Comparison of ENCODE assay signal across 11 mouse cellular contexts in the genomic region with DNA sequence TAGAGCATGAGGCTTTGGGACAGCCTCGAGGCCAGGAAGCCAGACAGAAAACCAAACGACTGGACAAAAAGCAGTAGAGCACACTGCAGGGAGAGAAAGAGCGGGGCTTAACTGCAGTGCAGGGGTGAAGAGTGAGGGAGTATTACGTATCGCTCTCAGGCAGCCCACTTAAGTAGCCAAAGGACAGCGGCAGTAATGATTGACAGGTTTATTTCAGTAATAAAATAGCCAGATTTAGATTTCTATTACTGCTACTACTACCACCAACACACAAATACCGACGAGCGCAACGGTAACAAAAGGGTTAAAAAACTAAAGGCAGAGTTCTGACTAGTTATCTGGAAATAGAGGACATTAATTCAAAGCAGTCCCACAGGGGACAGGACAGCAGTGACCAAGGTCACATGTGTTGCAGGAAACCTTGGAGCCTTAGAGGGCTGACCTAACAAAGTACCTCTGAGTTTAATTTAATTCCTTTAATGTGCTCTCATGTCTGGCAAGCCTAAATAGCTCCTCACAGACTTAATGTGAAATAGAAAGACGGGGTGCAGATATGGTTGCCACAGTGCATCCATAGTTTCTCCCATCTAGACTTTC.
DNase-seq lines count a peak whose midpoint lies in the region; ATAC-seq and TF ChIP-seq lines count a peak whose summit lies in the region.
"Had no signal": no experiment of that assay in that cellular context is flagged by ENCODE, and none has a peak within 500 bp of the region (broad histone marks: within the 10 kb centered on the region; RNA-seq: fewer than 3 reads in every experiment).

No protein-coding gene starts in this region.

- DNase-seq in heart, adult 2 months = no peak
- peak; percentile 84 for DNase-seq in kidney, postnatal 0 days (ENCODE audit: low spot score)
- DNase-seq in kidney, adult 18-20 months = no peak
- peak; percentile 50 for DNase-seq in embryo, embryonic 11 days
- no peak for DNase-seq in right cerebral cortex, postnatal 25 days
- DNase-seq: liver, postnatal 0 days; thymus, postnatal 14 days had no signal

- no peak overlapping the region for H3K4me3 ChIP-seq in heart, adult 2 months
- no peak overlapping the region for H3K4me3 ChIP-seq in heart, embryonic 11.5 days (ENCODE audit: low read depth, low read length)
- H3K4me3 ChIP-seq in kidney, postnatal 0 days (replicated peaks; ENCODE audit: low read depth, low read length) = no peak overlapping the region
- H3K4me3 ChIP-seq in limb, embryonic 12.5 days (replicated peaks) = no peak overlapping the region

- TF ChIP-seq POLR2A in heart, adult 2 months (IDR thresholded peaks at IDR 0.05; ENCODE audit: insufficient read depth, low read depth, low read length) = no peak

- H3K4me1 ChIP-seq in heart, adult 2 months (ENCODE audit: control insufficient read depth, insufficient read depth, low read length) = peaks cover 4% of the 10 kb centered on the region
- peaks cover 18% of the 10 kb centered on the region for H3K4me1 ChIP-seq in heart, embryonic 11.5 days (ENCODE audit: control insufficient read depth, insufficient read depth, low read length)
- H3K4me1 ChIP-seq in kidney, postnatal 0 days (replicated peaks; ENCODE audit: insufficient read depth, low read length) = peaks cover 23% of the 10 kb centered on the region
- peaks cover 40% of the 10 kb centered on the region for H3K4me1 ChIP-seq in limb, embryonic 12.5 days (replicated peaks)

- H3K36me3 ChIP-seq in heart, adult 2 months (ENCODE audit: control insufficient read depth, insufficient read depth, low read length) = no peaks in the 10 kb centered on the region
- H3K36me3 ChIP-seq in heart, embryonic 11.5 days (ENCODE audit: control insufficient read depth, insufficient read depth, low read length) = no peaks in the 10 kb centered on the region; the same call in 1 of the 2 replicates
- 0 out of 2 replicates have a peak, but pooled peaks cover 8% of the 10 kb centered on the region for H3K36me3 ChIP-seq in kidney, postnatal 0 days (ENCODE audit: insufficient read depth, low read length)
- H3K36me3 ChIP-seq in limb, embryonic 12.5 days = peaks cover 11% of the 10 kb centered on the region

- intact Hi-C loops in heart, adult 2 months (cut with DNase I) = loop anchor here (5.0 kb wide), 1 partner anchor 75 kb away; a partner anchor contains a TSS

- no peaks in the 10 kb centered on the region for H3K79me2 ChIP-seq in heart, adult 2 months (replicated peaks; ENCODE audit: control insufficient read depth, insufficient read depth, low read length)

- H3K4me2 ChIP-seq in heart, embryonic 11.5 days = no peak overlapping the region
- H3K4me2 ChIP-seq in kidney, postnatal 0 days (ENCODE audit: low read length) = no peak overlapping the region
- H3K4me2 ChIP-seq in limb, embryonic 12.5 days = no peak overlapping the region

- WGBS in heart, adult 2 months = 43% methylated on average over 11 of the region's 11 CpGs
- WGBS in heart, embryonic 11.5 days (ENCODE audit: insufficient replicate concordance) = 55% methylated on average over 11 of the region's 11 CpGs
- WGBS in kidney, postnatal 0 days = 13% methylated on average over 11 of the region's 11 CpGs
- WGBS in limb, embryonic 12.5 days = 17% methylated on average over 11 of the region's 11 CpGs

- no peak for TF ChIP-seq CTCF in heart, adult 2 months (IDR thresholded peaks at IDR 0.05)
- TF ChIP-seq CTCF in kidney, postnatal 0 days (IDR thresholded peaks at IDR 0.05; ENCODE audit: low read depth) = no peak

- peak overlapping the region; percentile 32 for H3K27ac ChIP-seq in heart, adult 2 months
- no peak overlapping the region for H3K27ac ChIP-seq in heart, embryonic 11.5 days (ENCODE audit: low read depth, low read length)
- peak overlapping the region; percentile 64 for H3K27ac ChIP-seq in kidney, postnatal 0 days
- 0 out of 2 replicates have a peak overlapping the region, but pooled peaks have one; percentile 37 for H3K27ac ChIP-seq in limb, embryonic 12.5 days

- no peak overlapping the region for H3K9ac ChIP-seq in heart, adult 2 months (ENCODE audit: low read depth, low read length)
- no peak overlapping the region for H3K9ac ChIP-seq in heart, embryonic 11.5 days (ENCODE audit: low read depth, low read length)
- H3K9ac ChIP-seq in kidney, postnatal 0 days (ENCODE audit: low read depth, low read length) = no peak overlapping the region
- H3K9ac ChIP-seq in limb, embryonic 12.5 days (replicated peaks) = no peak overlapping the region
- H3K9ac ChIP-seq: liver, postnatal 0 days had no signal

- TF ChIP-seq EP300 in heart, adult 2 months (IDR thresholded peaks at IDR 0.05; ENCODE audit: insufficient read depth, low read depth, low read length) = no peak

- no peaks in the 10 kb centered on the region for H3K27me3 ChIP-seq in heart, adult 2 months (ENCODE audit: control insufficient read depth, insufficient read depth, low read length)
- H3K27me3 ChIP-seq in heart, embryonic 11.5 days (ENCODE audit: control insufficient read depth, insufficient read depth, low read length) = peaks cover 2% of the 10 kb centered on the region; the same call in 1 of the 2 replicates
- H3K27me3 ChIP-seq in kidney, postnatal 0 days (ENCODE audit: insufficient read depth, low read length) = no peaks in the 10 kb centered on the region
- no peaks in the 10 kb centered on the region for H3K27me3 ChIP-seq in limb, embryonic 12.5 days
- H3K27me3 ChIP-seq: CH12.LX; megakaryocyte, embryonic 14.5 days had no signal

- ATAC-seq in heart, embryonic 11.5 days (replicated peaks; ENCODE audit: insufficient number of reproducible peaks, low FRiP score, low TSS enrichment) = no peak
- no peak; the same call in 1 of the 2 replicates for ATAC-seq in kidney, postnatal 0 days (replicated peaks; ENCODE audit: low FRiP score, low read depth)
- no peak for ATAC-seq in limb, embryonic 12.5 days (ENCODE audit: insufficient number of reproducible peaks, insufficient read depth, low FRiP score, low TSS enrichment, low read depth)
- ATAC-seq: liver, postnatal 0 days had no signal

- H3K9me3 ChIP-seq in heart, embryonic 11.5 days (replicated peaks; ENCODE audit: control insufficient read depth, low read length) = no peaks in the 10 kb centered on the region
- H3K9me3 ChIP-seq in kidney, postnatal 0 days (replicated peaks; ENCODE audit: low read length) = no peaks in the 10 kb centered on the region
- no peaks in the 10 kb centered on the region for H3K9me3 ChIP-seq in limb, embryonic 12.5 days
- H3K9me3 ChIP-seq: megakaryocyte, embryonic 14.5 days had no signal

Comparison
In these comparisons a context has a peak if more than half of its experiments do, and no peak if none do; other contexts are left out.
1. DNase-seq: peak in kidney, postnatal 0 days (single experiment) and embryo, embryonic 11 days (single experiment); none in heart, adult 2 months (0 of 2), kidney, adult 18-20 months (single experiment) and right cerebral cortex, postnatal 25 days (single experiment).